Mouse (Mus musculus): ENCODE results near the gene Ctsl.
A peak's percentile ranks its signal among the peaks of the same experiment; 100 is the strongest.

Gene Ctsl

GRCm38 (mm10) chr13:64312916-64313289, 57.8 kb downstream of the Ctsl start:
- DNase-seq (ENCODE audit: low read depth, low spot score) = no peak

- peak; percentile 84 for DNase-seq (ENCODE audit: low read depth, low spot score)
Measured at GRCm38 (mm10) chr13:64312024-64312915, 58.4 kb downstream of the Ctsl start, which contains the start of gene Aaed1. Aaed1 (minus strand) TSS chr13:64312710.

- no peak for DNase-seq (ENCODE audit: low read depth, low spot score)
Measured at GRCm38 (mm10) chr13:64311266-64311665, 59.4 kb downstream of the Ctsl start.

- DNase-seq (ENCODE audit: low read depth, low spot score) = no peak
Measured at GRCm38 (mm10) chr13:64310585-64310984, 60.1 kb downstream of the Ctsl start.

- DNase-seq (ENCODE audit: low read depth, low spot score) = no peak
Measured at GRCm38 (mm10) chr13:64309842-64310241, 60.8 kb downstream of the Ctsl start.
